Mouse (Mus musculus) lung, postnatal 25 days (tissue): ENCODE data around the gene Prune2.
A peak's percentile ranks its signal among the peaks of the same experiment; 100 is the strongest.

Source experiments
- DNase-seq: peaks from one replicate; pipeline ENCODE4 v3.0.0; 2022; ENCODE audit warnings: low spot score

Gene Prune2

DNA sequence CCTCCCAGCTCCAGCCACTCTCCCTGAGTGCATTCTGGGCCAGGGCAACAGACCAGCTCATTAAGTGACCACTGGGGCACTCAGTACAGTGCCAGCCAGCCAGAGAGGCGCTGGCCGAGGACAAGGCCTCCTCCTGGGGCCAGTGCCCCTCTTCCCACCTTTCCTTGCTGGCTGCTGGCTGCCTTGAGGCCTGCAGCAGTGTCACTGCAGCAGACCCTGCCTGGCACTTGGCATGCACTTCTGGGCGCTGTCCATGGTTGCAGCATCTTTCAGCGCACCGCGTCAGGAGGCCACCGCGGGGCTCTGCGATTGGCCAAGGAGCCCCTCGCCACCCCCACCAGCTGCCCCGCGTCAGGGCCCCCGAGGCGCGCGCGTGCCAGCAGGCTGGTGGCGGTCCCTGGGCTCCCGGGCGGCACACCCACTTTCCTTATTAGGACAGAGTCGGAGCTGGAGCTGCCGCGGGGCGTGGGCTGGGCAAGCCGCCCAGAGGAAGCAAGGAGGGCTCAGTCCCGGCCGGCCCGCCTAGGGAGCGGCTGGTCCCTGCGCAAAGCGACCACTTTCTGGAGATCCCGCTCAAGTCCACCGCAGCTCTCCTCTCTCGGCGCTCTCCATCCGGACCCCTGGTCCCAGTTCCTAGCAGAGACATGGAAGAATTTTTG lies at the start of gene Prune2:
TSS of gene Prune2 (plus strand) at position 506 of the 659 bp plus-strand sequence.
- peak; percentile 30 for DNase-seq

DNA sequence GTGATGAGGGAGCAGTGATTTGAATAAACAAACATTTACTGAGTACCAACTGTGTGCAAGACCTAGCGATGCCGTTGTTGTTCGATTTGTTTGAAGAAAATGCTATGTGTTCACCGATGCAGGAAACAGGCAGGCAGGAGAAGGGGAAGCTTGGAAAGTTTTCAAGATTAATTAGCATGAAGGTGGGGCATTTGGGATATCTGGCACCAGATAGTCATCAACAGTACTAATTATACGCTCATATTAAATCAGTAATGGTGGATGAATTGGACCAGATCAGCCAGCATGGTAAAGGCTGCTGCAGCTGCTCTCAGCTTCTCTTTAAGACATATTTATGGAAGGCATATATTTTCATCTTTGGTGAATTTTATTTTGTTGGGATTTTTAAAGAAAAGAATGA lies 44.4 kb upstream of the Prune2 start:
- DNase-seq: no peak

DNA sequence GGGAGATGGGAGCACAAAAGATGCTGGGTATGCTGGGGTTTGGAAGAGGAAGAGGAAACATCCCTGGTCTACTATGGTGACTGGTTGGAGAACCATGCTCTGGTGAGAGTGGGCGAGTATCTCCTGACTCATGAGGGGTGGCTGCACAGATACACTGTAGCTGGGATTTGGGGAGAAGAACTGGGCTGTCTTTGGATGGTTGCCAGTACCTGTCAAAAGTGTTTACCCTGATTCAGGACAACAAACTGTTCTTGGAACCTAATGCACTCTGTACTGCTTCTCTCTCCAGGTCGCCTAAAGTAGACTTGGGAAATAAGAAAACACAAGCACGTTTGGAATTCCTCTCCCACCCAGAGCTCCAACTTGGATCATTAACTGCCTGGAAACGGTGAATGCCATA lies 31.4 kb upstream of the Prune2 start:
- no peak for DNase-seq

DNA sequence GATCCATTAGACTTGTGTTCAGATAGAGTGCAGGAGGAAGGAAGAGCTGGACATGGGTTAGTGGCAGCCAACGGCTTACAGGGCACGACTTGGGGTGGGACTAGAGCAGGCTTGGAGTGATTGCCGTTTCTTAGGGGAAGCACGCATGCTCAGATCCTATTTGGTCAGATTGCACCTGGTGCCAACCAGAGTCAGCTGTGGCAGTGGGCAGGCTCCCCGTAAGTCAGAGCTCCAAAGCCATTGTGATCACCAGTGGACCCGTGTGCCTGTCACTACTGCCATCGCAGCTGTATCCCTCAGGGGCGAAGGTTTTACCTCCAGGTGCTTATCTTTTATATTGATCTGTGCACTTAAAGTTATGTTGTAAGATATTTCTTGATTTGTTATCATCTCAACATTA lies 21.3 kb upstream of the Prune2 start:
- no peak for DNase-seq

DNA sequence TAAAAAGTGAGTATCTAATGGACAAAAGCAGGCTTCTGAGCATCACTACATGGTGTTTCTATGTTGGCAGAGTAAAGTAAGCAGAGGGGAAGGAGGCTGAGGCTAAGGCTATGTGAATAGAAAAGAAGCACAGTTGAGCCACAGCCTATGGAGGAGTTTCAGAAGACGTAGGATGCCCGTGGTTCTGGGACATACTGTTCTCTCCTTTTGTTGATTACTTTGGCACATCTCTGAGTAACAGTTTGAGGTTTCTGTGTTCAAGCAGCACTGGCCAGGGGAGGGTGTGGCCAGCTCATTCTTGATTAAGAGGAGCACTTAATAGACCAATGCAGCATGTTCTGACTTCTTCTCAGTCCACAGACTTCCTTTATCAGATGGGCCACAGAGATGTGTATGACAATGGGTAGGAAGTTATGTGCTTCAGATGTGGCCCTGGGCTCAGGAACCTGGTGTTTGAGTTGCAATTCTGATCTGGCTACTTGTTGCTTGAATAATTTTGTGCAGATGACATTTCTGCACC lies 7.1 kb upstream of the Prune2 start:
- DNase-seq: no peak

DNA sequence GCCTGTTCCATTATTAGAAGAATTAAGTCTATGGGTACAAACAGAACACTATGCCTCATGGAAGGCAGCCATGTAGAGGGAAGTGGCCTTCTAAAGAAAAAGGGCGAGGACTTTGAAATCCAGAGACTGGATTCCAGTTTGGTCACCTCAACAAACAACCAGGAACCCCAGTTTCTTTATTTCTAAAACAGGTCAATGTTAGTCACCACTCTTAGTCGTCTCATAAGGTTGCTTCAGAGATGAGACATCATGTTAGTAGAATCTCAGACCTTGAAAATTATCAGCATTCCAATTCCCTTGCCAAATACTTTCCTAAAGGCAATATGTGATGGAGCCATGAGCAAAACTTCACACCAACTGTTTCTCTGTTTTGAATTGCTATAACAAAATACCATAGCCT lies 6.6 kb upstream of the Prune2 start:
- DNase-seq: no peak

DNA sequence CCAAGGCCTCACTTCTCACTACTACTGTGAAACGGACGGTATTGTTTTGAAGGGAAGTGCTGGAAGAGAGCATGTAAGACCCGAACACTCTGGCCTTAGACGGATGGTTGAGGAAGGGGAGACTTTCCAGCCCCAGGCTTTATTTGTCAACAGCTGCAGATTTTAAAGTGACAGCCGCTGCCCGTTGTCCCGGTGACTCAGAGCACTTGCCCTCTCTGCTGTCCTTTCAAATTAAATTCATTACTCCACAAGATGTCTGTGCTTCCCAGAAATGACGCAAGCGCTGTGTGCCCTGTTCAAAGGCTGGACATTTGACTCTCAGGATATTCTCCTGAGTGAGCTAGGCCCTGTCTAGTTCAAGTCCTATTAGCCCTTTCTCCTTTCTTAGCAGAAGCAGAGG lies 5.9 kb upstream of the Prune2 start:
- DNase-seq: no peak

DNA sequence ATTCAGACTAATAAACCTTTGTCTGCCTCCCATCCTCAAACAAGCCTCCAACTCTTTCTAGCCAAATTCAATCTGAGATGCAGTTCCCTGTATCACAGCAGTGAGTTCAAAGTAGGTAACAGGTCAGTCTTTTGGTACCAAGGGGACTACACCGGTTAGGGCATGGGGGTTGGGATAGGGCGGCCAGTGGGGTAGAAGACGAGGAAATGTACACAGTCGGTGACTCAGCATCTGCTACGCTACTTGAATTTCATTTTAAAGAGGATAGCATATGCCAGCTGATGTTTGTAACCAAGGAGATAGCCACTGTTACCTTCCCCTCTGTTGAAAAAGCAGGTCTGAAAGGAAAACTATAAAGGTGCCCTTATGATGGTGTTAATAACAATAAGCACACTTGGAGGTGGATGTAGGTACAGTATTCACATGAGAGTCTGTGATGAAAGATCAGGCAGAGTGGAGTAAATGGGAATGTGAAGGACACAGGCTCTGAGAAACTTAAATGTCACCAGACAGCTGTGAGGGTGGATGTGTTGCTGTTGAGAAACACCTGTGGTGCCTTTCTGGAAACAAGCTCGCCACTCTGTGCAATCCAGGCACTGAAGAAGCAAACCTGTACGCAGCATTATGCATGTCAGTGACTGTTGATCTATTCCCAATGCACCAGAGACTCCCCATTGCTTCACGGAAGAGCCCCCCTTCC lies 5.1 kb upstream of the Prune2 start:
- no peak for DNase-seq

DNA sequence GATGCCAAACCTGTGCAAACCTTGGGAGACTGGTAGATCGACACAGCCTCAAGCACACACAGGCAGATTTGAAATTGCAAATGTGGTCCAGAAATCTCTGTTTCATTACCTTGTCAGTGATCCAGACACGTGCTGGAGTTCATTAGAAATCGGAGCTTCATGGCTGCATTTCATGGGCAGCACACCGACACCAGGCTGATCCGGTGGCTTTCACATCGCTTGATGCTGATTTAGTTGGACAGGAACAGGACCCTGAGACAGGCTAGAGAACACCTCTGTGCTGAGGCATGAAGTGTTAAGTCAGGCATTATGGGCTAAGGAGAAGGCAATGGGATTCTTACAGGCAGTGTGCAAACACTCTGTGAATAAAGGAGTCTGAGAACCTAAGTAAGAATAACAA lies 1.2 kb upstream of the Prune2 start:
- no peak for DNase-seq

DNA sequence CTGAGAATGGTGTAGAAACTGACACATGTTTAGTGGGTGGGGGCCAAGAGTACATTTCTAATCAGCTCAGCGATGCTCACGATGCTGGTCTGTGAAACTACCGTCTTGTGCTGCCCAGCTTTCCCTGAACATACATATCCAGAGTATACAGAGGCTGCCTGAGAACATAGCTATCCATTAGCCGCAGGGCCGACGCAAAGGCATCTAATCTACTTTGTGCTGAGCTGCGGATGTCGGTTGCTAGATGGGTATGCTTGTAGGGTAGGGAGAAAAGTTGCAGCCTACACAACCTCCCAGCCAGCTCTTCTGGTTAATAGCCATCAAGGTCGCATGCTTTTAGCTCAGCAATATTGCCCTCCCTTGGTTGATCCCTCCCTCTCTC lies 696 bp upstream of the Prune2 start:
- DNase-seq: no peak

DNA sequence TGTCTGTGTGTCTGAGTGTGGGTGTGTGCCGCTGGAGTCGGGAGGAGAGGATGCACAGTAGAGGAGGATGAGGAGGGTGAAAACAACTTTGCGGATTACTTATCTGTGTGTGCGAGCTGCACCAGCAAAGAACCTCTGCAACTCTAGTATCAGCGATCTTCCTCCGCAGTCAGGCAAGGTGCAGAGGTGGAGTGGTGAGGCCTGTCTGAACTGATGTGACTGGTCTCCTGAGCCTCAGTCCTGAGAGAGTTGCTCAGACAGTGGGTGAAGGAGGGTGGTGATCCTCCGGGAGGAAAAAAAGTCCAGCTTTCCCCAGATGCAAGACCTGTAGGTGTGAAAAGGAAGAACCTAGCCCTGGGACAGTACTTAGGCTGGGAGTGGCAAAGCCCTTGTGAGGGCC lies 401 bp downstream of the Prune2 start:
- no peak for DNase-seq

DNA sequence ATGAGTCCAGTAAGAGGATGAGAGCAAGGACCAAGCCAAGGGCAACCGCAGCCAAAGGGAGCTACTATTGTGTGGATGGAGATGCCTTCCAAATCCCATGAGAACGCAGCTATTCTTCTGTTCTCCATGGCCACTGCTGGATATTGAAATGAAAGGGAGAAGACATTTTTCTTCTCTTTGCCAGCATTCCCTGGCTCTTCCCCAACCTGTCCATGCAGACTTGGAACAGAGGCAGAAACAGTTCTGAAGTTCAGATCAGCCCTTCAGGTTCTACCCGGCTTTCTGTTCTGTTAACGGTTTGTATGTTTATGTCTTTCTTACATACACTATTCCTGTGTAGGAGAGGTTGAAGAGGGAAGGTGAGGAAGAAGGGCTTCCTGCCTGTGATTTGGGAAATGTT lies 3.1 kb downstream of the Prune2 start:
- no peak for DNase-seq

DNA sequence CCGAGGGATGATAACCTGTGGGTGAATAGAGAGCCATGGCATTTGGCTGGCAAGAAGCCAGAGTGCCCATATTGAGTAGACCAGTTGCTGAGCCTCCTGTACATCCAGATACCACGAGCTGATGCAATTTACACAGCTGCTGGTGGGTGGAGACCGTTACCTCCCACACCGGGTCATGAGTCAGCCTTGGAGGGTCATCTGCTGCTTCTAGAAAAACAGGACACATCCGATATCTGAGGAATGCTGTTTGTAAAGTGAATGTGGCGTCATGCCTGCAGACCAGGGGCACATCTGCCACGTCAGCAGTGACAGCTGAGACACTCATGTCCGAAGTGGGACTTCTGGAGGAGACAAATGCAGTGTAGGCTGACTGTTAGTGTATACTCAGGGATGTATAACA lies 3.6 kb downstream of the Prune2 start:
- DNase-seq: no peak

DNA sequence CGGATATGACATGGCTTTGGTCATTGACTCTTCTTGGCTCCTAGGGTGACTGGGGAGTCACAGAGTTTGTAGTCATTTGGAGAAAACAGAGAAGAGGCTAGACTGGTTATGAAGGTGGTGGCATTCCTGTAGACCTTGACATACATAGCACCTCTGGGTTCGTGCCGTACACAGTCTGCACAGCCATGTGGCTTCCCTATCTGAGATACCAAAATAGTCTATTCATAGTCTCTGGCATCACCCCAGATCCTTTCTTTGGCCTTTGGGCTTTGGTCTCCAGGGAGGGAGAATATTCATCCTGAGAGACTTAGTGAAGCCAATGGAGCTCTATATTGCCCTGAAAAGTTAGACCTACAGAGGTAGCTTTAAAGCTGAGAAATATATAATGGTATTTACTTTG lies 5.1 kb downstream of the Prune2 start:
- DNase-seq: no peak

DNA sequence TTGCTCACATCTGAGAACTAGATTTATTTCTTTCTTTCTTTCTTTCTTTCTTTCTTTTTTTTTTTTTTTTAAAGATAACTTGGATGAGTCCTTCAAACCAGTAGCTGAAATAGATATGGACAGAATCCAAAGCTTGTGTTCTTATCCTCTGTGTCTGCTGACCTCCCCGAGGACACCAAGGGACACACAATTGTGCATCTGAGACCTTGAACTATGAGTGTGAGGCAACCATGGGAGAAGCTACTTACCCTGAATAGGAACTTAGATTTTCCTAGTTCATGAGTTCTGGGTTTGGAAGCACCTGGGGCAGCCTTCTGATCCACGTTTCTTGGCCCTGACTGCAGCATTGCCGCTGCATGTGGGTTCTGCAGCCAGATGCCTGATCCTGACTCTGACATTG lies 7.3 kb downstream of the Prune2 start:
- no peak for DNase-seq

DNA sequence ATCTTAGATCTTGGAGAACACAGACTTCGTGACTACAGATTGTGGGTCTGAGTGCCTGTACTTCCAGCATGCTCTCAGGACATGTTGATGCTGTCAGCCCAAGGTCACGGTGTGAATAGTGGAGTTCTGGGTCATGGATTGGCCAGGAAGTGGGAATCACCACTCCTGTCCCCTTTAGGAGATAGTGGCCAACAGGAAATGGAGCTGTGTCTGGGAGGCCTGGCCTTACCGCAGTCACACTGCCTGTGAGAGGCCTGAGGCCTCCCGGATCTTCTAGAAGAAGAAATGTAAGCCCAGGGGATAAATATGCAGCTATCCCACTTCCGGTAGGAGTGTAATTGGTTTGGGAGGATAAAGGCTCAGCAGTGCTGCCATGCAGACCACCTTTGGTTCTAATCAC lies 12.8 kb downstream of the Prune2 start:
- no peak for DNase-seq

DNA sequence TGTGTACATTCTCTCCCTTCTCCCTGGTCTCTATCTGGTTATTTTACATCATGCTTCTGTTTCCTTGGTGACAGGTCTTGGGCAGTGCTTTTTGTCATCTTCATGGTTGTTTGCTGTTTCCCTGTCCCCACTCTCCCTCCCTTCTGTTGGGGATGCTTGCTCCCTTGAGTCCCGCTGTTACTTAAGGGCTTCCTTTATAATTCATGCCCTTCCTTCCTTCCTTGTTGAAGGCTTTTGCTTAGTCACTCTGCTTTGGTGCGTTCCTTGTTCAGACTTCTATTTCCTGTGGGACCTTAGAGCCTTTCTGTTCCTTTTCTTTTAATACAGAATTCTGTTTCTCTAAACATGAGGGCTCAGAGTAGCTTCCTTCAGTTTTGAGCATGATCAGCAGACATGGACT lies 14.7 kb downstream of the Prune2 start:
- DNase-seq: no peak

DNA sequence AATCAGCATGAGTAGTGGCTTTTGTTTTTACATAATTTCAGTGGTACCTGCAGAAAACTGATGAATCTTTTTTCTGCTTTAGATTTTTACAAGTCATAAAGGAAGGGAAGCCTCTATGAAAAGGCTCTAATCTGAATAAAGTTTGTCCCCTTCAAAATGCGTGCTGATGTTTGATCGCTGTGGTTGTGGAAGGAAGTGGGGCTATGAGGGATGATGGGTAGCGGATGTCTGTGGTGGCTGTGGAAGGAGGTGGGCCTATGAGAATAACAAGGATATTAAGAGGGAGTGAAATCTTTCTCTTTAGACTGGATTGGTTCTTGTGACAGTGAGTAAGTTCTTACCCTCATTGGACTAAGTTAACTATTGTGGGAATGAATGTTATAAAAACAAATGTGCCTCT lies 23.0 kb downstream of the Prune2 start:
- DNase-seq: no peak

DNA sequence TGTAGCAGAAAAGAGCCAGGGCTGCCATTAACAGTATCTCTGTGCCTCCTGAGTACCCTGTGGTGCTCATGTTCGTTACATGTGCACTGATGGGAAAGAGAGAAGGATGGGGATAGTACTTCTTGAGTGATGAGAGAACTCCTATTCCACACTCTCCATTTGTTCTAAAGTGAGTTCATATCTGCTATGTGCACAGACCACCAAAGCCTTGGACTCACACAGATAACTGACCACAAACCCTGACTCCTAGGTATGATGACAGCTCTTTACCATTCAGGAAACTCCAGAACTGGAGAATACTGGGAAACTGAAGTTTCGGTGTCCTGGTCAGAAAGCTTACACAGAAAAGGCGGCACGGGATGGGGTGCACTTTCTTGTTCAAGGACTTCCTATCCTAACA lies 25.8 kb downstream of the Prune2 start:
- no peak for DNase-seq

DNA sequence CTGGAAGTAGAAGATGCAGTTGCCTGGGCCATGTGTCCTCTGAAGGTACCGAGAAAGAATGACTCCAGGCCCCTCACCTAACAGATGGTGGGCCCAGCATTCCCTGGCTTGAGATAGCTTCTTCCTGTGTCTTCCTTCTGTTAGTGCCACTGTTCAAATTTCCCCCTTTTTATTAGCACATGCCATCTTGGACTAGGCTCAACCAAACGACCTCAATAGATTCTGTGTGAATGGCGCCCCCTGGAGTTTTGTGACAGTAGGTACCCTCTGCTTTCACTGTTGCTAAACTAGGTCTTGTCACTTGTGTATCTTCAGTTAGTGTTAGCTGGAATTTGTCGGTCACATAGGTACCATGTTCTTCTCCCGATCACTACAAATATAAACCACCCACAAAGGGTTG lies 29.0 kb downstream of the Prune2 start:
- DNase-seq: peak; percentile 18

DNA sequence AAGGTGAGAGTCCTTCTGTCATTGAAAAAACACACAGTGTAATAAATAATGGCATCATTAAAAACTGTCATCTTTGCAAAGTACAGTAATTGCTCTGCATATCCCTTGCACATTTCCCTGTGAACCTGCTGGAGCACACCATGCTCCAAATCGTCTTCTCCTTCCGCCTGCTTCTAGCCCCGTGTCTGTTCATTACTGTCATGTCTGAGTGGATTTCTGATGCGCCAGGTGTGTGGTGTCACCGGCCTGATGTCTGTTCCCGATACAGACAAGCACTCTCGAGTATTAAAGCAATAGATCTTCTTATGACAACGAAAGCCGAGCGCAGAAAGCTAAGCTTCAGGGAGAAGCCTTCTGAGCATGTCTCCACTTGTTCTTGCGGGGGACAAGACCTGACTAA lies 32.1 kb downstream of the Prune2 start:
- DNase-seq: no peak

DNA sequence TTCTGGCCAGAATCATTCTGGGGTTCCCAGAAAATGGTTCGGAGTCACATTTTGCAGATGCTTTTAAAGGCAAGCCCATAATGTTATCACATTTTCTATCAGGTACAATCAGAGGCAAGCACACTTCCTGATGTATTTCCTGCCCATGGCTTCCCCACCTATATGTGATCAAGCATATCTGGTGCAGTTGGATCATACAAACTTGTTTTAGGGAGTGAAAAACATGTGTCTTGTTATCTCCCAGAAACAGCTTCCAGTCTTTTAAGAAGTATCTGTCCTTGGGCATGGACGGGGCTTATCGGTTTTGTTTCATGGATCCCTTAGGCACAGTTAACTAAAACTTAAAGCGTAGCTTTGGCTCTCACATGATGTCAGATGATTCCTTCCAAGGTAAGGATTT lies 36.2 kb downstream of the Prune2 start:
- no peak for DNase-seq

DNA sequence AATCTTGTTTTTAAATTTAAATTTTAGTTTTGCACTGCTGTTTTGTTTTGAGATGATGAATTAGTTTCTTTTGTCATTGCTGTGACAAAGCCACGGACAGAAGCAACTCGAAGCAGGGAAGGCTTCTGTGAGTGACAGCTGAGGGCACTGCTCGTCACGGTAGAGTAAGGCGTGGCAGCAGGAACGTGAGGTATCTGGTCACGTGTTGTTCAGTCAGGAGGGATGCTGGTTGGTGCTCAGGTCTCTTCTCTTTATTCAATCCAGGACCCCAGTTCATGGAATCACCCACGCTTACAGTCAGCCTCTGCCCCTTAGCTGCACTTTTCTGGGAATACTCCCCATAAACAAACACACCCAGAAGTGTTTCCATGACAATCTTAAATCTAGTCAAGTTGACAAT lies 38.3 kb downstream of the Prune2 start:
- no peak for DNase-seq

DNA sequence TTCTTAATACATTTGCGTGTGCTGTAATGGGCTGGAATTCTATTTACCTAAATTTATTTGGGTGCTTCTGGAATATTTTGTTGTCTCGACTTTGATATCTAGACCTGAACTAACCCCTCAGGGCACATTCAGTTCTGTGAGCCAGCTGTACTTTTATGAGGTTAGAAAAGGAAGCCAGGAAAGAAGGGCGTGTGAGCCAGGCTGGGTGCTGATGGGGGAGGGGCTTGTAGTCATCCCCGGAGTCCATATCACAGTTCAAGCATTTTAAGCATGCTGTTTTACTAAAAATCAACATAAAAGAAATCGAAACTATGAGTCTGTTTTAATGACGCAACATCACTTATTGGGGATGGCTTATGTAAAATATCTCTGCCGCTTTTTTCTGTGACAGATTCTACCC lies 42.0 kb downstream of the Prune2 start:
- DNase-seq: peak; percentile 8
